Mouse (Mus musculus): ENCODE results near the gene Ctnna2.

Gene Ctnna2

DNA sequence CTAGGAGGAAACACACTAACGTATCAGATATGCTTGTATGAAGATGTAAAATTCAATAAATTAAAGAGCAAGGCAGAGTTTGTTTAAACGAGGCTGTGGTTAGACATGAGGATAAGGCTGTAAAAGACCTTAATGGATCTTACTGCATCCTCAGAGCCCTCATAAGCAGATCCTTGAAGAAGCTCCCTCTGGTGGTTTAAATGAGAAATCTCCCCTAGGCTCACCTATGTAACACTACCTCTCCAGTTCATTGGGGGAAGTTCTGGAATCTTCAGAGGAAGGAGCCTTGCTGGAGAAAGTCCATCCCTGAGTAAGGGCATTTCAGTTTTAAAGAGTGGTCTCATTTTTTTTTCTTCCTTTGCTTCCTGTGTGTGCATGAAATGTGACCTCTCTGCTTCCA lies 380.3 kb downstream of the Ctnna2 start:
- DNase-seq (ENCODE audit: low read depth in 1 of 2, low spot score in 2 of 2): no peak

DNA sequence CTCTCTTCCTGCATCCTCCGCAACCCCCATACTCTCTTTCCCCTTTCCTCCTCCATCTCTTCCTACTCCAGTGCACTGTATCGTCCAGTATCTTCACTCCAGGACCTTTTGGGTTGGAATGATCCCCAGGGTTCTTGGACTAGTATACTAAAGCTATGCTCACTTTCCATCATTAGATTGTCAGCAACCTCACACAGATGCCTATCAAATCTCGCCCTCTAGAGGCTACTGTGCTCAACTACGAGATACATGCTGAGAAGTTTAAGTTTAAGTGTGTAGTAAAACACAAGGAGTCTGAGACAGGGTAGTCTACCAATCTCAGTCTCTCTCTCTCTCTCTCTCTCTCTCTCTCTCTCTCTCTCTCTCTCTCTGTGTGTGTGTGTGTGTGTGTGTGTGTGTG lies 396.9 kb downstream of the Ctnna2 start:
- no peak for DNase-seq (ENCODE audit: low read depth in 1 of 2, low spot score in 2 of 2)

- no peak for DNase-seq (ENCODE audit: low read depth in 1 of 2, low spot score in 2 of 2)
Measured at GRCm38 (mm10) chr6:77580926-77581325, 398.6 kb downstream of the Ctnna2 start.

GRCm38 (mm10) chr6:77578612-77579011 lies 400.9 kb downstream of the Ctnna2 start:
- DNase-seq (ENCODE audit: low read depth in 1 of 2, low spot score in 2 of 2): no peak

GRCm38 (mm10) chr6:77577585-77577984 lies 401.9 kb downstream of the Ctnna2 start:
- no peak for DNase-seq (ENCODE audit: low read depth in 1 of 2, low spot score in 2 of 2)

GRCm38 (mm10) chr6:77572614-77573013 lies 406.9 kb downstream of the Ctnna2 start:
- DNase-seq (ENCODE audit: low read depth in 1 of 2, low spot score in 2 of 2): no peak

GRCm38 (mm10) chr6:77569851-77570250 lies 409.6 kb downstream of the Ctnna2 start:
- no peak for DNase-seq (ENCODE audit: low read depth in 1 of 2, low spot score in 2 of 2)

DNA sequence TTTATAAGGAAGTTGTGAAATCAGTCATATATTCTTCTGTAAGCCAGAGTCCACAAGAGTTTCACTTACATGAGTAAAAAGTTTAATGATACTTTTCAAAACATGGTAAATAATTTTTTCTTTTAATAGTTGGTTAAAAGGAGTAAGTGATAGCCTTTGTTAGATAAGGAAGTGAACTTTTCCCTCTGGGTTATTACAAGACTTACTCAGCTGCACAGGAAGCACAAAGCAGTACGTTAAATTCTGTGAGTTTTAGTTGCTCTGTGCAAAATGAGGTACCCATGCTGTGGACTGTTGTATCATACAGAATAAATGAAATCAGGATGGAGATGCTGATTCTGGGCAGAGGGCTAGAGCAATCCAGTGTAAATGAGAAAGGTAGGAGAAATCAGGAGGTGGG lies 423.3 kb downstream of the Ctnna2 start:
- DNase-seq (ENCODE audit: low read depth in 1 of 2, low spot score in 2 of 2): no peak

DNA sequence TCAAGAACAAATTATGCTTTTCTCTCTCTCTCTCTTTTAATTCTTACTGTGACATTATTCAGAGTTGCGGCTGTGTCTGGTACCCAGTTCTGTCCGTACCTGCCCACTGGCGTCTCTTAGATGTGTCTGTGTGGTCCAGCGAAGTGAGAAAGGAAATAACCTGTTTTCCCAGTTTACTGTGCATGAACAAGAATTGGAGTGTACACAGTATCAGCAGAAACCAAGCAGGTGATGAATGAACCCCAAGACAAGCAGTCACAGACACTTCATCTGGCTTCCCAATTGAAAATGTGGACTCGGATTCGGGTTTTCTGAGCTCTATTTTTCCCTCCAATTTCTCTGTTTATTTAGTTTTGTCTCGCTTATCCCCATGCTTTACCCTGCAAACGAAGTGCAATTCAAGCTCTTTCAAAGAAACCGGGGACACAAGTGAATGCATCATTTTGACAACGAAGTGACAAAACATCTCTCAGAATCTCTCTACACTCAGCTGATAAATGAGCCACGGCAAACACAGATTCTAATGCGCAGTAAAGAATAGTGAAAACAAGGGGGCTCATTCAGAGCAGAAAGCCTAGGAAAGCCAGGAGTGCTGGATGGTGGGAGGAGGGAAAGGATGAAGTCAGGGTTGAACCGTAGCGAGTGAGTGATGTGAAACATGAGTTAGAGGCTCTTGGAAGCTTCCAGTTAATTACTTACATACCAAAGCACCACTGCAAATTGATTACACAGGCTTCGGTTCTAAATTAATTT lies 442.3 kb downstream of the Ctnna2 start:
- no peak for DNase-seq (ENCODE audit: low read depth in 1 of 2, low spot score in 2 of 2)

GRCm38 (mm10) chr6:77527636-77528035 lies 451.9 kb downstream of the Ctnna2 start:
- DNase-seq (ENCODE audit: low read depth in 1 of 2, low spot score in 2 of 2): no peak

- no peak for DNase-seq (ENCODE audit: low read depth in 1 of 2, low spot score in 2 of 2)
Measured at GRCm38 (mm10) chr6:77521836-77522235, 457.7 kb downstream of the Ctnna2 start.

DNA sequence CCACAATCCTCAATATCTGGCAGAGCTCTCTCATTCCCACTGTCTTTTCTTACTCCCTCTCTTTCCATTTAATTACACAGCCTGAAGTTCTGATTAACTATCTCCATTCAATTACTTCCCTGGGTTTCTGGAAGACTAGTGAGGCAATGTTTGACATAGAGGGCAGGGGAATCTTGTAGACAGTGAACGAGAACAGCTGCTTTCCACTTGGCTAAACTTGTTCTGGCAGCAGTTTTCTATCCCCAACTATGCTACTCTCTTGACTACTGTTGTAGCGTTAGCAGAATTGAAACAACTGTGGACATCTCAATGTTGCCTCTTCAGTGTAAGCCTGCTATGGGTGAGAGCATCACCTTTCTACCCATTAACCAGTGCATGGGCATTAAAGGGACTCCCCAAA lies 463.0 kb downstream of the Ctnna2 start:
- DNase-seq (ENCODE audit: low read depth in 1 of 2, low spot score in 2 of 2): no peak

DNA sequence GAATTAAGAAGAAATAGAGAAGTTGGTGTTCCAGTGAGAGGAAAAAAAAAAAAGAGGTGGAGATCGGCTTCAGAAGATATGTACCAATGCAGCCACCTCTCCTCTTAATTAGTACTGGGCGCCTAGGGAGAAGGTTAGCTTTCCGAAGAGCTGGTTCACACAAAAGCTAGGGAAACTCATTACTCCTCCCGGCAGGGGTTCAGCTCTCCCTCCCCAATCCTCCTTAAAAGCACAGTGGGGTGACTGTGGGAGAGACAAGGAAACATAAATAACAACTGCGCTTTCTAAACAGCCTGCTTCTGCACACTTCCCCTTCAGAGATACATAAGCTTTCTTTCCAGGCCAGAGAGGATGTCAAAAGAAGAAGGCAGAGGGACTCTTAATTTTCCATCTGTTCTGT lies 467.7 kb downstream of the Ctnna2 start:
- no peak for DNase-seq (ENCODE audit: low read depth in 1 of 2, low spot score in 2 of 2)

- no peak for DNase-seq (ENCODE audit: low read depth in 1 of 2, low spot score in 2 of 2)
Measured at GRCm38 (mm10) chr6:77491721-77492120, 487.8 kb downstream of the Ctnna2 start.

DNA sequence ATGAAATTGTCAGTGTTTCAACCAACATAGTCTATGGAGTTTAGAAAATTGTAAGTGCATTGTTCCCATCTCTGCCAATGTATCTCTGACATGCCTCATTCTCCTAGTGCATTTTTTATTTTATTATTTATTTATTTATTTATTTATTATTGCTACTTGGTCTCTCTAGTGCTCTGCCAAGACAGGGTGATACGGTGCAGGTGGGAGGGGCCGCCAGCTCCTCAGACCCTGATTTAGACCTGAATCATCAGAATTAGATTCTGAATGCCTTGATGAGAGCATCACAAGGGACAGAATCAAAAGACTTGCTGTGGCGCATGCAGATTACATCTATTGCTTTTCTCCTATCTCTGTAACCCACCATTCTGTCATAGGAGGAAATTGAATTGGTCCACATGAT lies 492.8 kb downstream of the Ctnna2 start:
- no peak for DNase-seq (ENCODE audit: low read depth in 1 of 2, low spot score in 2 of 2)

GRCm38 (mm10) chr6:77482081-77482480 lies 497.4 kb downstream of the Ctnna2 start:
- DNase-seq (ENCODE audit: low read depth in 1 of 2, low spot score in 2 of 2): no peak

- DNase-seq (ENCODE audit: low read depth in 1 of 2, low spot score in 2 of 2): no peak
Measured at GRCm38 (mm10) chr6:77475354-77475753, 504.1 kb downstream of the Ctnna2 start.

GRCm38 (mm10) chr6:77473256-77473655 lies 506.2 kb downstream of the Ctnna2 start:
- DNase-seq (ENCODE audit: low read depth in 1 of 2, low spot score in 2 of 2): no peak

- DNase-seq (ENCODE audit: low read depth in 1 of 2, low spot score in 2 of 2): no peak
Measured at GRCm38 (mm10) chr6:77468058-77468457, 511.4 kb downstream of the Ctnna2 start.

DNA sequence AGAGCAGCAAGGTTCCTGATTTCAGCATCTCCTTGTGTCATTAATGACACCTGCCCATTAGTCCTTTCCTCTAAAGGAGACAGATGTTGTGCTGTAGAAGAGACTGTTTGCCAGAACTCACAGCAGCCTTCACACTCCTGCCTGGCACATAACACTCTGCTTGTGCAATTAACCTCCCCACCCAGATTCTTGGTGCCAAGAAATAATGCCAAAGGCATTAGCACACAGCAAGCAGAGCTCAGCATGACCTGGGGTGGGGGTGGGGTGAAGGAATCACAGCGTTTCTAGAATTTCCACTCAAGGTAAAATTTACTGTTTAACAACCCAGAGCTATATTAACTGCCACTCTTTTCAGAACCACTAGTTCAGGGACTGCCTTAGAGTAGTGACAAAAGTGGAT lies 516.8 kb downstream of the Ctnna2 start:
- no peak for DNase-seq (ENCODE audit: low read depth in 1 of 2, low spot score in 2 of 2)

DNA sequence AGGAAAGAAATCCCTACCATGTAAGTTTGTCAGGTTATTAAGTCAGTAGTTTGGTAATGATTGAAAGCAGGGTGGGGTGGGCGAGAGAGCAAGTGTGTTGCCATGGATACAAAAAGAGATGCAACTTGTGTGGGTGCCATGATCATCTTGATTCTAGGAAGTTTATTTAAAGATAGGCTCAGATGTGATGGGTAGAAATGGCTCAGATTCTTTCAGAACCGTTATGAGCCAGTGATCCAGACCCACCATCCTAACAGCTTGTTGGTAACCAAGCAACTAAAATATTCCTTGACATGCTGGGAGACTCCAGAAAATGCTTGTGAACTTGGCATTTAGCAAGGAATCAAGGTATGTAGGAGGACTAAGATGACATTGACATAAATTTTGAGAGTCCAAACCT lies 521.6 kb downstream of the Ctnna2 start:
- DNase-seq (ENCODE audit: low read depth in 1 of 2, low spot score in 2 of 2): no peak

DNA sequence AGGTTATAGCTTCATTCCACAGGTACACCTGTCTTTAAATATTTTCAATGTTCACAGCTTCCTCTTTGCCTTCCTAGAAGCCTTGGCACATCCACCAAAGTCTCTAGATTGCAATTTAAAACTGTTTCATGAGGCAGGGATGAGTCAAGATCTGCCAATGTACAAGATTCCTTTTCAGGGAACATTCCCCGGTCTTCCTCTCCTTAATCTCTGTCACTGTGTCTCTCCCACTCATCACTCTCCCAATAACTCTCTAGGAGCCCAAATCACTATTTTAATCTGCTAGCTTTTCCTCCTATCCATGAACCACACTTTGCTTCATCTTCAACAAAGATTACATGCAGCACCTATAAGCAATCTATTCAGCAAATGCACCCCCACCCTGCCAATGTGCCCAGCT lies 532.6 kb downstream of the Ctnna2 start:
- DNase-seq (ENCODE audit: low read depth in 1 of 2, low spot score in 2 of 2): no peak

DNA sequence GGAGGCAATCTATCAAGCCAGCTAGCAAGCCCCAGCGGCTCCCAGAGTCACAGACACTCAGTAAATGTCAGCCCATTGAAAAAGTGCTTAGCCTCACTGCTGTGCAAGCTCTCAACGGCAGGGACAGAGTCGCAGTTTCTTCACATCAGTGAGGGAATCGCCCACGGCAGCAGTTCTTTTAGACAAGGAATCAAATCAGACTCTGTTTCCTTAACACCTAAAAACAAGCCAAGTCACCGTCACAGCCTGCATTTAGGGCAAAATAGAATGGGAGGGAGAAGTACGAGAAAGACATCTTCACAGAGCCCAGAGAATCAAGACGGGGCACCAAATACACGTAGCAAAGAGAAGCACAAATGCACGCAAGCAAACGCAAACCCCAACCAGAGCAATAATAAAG lies 535.6 kb downstream of the Ctnna2 start:
- no peak for DNase-seq (ENCODE audit: low read depth in 1 of 2, low spot score in 2 of 2)
